Mouse (Mus musculus) lung, adult 18-20 months (tissue): ENCODE measurements around the gene Fbxl2.
"Not testable (repeated sequence)": the region's sequence is repeated elsewhere in the genome, so short reads cannot be mapped to it uniquely, and the experiment has no call there.

Experiments
- DNase-seq, 2 experiments: peaks; one replicate each; pipeline ENCODE4 v3.0.0; 2022; ENCODE audit warnings: mixed read lengths in 2 of 2

Fbxl2 gene

GRCm38 (mm10) chr9:114046028-114046427 is at the start of gene Fbxl2:
Fbxl2 (minus strand) TSS chr9:114046191.
- DNase-seq: no peak

DNA sequence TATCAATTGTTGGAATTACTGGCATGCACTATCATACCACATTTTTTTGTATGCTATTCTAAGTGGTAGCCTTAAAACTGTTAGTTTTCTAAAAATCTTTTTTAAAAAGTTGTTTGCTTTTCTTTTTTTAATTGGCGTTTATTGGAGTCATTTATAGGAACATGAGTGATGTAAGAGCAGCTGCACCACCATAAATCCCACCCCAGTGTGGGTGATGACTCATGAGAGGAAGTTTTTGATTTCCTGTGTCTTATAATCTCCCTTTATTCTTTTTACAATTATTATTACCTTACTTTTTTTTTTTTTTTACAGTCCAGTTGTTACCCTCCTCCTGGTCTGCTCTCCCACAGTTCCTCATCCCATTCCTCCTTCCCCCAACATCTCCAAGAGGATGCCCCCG is 48.9 kb upstream of the Fbxl2 start:
- DNase-seq: no peak

DNA sequence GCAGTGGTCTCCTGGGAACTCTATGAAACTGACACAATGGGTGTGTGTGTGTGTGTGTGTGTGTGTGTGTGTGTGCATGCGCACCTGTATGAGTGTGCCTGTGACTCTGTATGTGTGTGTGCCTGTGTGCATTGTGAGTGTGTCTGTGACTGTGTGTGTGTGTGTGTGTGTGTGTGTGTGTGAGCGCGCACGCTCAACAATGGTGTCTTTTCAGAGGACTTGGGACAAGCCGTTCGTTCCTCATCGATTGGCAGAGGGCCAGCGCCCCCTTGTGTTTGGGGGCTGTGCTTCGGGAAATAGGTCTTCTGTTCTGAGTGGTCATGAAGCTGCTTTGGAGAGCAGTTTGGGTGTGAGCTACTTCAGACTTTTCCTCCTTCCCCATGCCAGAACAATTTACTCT is 46.2 kb upstream of the Fbxl2 start:
- not testable (repeated sequence) for DNase-seq

GRCm38 (mm10) chr9:114088885-114089284 is 42.9 kb upstream of the Fbxl2 start:
- not testable (repeated sequence) for DNase-seq

DNA sequence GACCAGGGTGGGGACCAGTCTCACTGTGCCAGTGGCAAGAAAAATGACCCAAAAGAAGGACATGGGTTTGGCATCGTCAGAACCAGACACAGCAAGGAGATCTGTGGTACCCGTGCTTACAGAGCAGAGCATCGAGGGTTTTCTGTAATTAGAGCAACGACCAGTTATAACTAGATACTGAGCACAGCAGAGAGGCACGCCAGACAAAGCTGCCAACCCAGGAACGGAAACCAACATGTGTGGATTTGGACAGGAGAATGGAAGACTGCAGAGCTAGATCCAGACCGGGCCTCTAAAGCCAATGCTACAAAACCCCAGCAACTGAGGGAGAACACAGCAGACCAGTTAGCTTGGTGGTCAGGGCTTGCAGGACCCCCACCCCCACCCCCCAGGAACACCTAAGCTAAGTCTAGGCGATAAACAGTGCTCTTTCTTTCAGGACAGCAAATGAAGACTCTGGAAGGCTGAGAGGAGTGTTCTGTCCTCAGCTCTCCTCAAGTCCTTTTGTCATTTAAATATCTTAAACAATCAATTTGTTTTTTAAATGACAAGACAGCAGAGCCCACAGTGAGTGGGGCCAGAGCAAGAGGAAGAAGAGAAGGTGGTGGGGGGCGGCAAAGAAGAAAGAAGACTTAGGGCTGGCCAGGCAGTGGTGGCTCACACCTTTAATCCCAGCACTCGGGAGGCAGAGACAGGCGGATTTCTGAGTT is 41.3 kb upstream of the Fbxl2 start:
- no peak for DNase-seq

DNA sequence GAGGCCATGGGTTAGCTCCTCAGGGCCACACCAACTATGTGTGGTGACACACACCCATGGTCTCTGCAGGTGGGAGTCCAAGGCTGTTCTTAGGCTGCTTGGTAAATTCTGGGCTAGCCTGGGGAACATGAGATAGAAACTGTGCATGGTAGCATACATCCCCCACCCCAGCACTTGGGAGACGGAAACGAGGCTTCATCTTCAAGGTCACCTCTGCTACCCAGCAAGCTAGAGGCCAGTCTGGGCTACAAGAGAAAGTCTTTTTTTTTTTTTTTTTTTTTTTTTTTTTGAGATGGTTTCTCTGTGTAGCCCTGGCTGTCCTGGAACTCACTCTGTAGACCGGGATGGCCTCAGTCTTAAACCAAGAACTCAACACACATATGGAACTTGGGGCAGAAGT is 40.4 kb upstream of the Fbxl2 start:
- DNase-seq: no peak

DNA sequence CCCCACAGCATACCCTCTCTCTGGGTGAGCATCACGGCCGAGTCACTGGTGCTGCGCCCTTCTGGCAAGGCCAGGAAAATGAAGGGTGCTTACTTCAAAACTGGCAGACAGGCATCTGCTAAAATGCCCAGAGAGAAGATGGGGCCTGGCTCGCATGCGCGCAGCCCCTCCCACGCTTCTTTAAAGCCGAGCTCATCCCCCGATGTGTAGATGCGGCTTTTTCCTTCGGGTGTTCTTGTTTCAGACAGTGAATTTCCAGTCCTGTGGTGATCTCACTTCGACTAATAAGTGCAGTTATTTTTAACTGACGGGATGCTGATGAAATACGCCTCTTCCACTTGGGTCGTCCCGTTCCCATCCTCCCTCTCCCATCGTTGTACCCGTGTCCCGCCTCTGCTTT is 27.7 kb upstream of the Fbxl2 start:
- no peak for DNase-seq

DNA sequence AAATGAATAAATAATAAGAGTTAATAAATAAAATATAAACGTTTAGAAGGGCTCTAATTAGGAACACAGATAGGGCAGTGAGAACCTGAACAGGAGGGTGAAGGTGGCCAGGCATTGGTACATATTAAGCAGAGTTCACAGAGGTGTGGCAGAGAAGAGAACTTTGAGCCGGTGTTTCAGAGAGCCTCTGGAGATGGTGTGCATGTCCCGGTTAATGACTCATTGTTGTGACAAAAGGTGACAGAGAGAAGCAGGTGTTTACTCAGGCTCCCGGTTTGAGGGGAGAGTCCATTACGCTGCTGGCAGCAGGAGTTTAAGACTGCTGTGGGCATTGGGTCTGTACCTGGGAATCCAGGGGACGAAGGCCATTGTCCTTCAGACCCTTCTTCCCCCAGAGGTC is 23.4 kb upstream of the Fbxl2 start:
- no peak for DNase-seq

DNA sequence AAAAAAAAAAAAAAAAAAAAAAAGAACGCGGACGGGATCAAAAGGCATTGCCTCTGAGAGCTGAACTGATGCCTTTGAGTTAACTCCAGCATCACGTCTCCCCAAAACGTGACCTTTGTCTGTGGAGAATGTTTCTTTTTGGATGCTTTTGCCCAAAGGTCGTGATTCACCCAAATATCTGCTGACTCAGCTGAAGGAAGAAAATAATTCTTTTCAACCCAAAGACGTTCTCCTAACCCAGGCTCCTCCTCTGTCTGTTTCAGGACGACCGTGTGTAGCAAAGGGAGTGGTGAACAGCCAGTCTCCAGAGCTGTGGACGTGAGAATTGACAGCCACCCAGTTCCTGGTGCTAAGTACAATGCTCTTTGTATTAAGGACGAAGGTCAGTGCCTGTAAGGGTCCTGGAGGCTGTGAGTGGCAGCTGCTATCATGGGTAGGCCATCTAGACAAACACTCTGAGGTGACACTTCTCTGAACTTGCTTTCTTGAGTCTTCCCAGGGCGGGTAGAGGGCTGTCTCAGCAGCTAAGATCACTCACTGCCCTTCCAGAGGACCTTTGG is 22.6 kb upstream of the Fbxl2 start:
- DNase-seq: no peak

GRCm38 (mm10) chr9:114057090-114057796 is 11.3 kb upstream of the Fbxl2 start, which contains the start of gene Susd5:
Susd5 (plus strand) TSS chr9:114057140.
- DNase-seq: no peak

GRCm38 (mm10) chr9:114052866-114053265 is 6.9 kb upstream of the Fbxl2 start:
- no peak for DNase-seq

DNA sequence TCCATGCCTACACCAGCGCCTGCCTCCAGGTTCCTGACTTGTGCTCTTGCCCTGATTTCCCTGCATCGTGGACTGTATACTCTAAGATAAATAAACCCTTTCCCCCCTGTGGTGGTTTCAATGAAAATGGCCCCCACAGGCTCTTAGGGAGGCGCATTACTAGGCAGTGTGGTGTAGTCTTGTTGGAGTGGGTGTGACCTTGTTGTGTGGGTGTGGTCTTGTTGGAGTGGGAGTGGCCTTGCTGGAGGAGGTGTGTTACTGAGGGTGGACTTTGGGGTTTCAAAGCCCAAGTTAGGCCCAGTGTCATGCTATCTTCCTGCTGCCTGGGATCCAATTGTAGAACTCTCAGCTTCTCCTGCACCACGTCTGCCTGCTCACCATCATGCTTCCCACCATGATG is 6.0 kb upstream of the Fbxl2 start:
- DNase-seq: no peak

GRCm38 (mm10) chr9:114050778-114051177 is 4.8 kb upstream of the Fbxl2 start:
- DNase-seq: no peak

DNA sequence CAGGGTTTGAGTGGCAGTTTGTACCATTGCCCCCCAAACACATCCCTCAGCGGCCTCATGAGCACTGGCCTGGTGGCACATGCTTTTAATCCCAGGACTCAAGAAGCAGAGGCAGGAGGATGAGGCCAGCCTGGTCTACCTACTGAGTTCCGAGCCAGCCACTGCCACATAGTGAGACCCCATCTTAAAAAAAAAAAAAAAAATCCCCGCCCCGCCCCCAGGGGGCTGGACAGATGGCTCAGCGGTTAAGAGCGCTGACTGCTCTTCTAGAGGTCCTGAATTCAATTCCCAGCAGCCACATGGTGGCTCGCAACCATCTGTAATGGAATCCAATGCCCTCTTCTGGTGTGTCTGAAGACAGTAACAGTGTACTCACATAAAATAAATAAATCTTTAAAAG is 4.1 kb upstream of the Fbxl2 start:
- DNase-seq: no peak

DNA sequence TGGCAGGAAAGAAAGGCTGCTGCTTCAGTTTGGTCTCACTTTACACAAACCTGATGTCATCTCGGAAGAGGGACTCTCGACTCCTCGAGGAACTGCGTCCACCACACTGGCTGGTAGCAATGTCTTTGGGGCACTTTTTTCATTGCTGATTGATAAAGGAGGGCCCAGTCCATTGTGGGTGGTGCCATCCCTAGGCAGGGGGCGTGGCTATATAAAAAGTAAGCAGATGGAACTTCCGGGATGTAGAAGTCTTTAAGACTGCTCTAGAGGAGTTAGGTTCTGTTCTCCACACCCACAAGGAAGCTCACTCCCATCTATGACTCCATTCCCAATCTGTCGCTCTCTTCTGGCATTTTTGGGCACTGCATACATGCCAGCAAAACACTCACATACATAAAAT is 685 bp upstream of the Fbxl2 start:
- DNase-seq: no peak

DNA sequence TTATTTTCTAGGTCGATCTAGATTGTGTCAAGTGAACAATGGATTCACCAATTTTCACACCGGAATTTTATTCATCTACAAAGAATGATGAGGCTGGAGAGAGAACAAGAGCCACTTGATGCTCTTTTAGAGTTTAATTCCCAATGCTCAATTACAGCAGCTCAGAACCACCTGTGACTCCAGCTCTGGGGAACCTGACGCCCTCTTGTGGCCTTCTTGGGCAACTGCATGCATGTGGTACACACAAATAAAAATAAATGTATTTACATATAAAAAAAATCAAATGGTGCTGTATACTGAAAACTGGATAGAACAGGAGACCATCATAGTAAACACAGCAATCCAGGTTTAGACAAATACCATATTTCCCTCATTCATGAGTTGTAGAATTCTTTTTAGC is 1.5 kb downstream of the Fbxl2 start:
- DNase-seq: no peak

- no peak for DNase-seq
Observed at GRCm38 (mm10) chr9:114042490-114042889, 3.5 kb downstream of the Fbxl2 start.

DNA sequence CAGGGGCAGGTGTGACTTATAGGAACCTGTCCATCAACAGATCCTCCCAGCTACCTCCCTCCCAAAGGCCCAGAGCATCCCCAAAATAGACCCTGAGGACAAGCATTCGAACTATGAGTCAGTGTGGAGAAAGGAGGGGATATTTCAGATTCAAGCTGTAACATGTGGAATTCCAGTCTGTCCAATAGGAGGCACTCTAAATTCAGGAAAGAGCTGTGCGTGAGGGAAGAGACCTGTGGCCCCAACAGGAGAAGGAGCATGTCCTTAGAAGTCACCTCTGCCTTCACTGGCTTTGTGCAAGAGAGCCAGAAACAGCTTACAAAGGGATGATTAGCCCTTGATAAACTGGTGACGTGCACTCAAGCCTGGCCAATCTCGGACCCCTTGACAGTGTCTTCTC is 5.0 kb downstream of the Fbxl2 start:
- no peak for DNase-seq

DNA sequence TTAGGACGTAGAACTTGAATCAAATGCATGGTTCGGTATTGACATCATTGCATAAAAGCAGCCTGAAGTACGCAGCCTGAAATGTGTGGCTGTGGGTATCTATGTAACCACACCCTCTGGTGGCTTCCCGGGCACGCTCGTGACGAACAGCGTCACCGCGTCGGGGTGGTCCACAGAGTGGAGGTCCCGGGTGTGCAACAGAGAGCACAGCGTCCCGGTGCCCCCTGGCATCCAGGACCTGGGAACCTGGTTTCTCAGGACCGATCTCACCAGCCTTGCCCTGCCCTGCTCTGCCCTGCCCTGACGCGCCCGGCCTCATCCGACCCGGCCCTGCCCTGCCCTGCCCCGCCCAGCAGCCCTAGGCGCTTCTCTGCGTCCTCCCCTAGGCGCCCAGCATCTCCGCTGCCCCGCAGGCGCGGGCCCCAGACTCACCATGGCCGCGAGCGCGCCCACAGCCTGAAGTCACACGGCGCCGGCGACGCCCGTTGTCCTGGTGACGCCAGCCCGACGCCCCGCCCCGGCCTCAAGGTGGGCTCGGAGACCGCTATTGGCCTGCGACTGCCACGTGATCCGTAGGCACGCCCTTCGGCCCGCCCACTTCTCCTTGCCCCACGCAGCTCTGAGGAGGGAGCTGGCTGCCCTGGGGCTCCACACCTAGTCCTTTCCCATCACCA is 19.6 kb downstream of the Fbxl2 start:
- peak; percentile 73 to 80 for DNase-seq

- no peak for DNase-seq
Observed at GRCm38 (mm10) chr9:114025846-114026245, 20.1 kb downstream of the Fbxl2 start.

- DNase-seq: no peak
Observed at GRCm38 (mm10) chr9:114025182-114025581, 20.8 kb downstream of the Fbxl2 start.

- DNase-seq: no peak
Observed at GRCm38 (mm10) chr9:114022141-114022540, 23.9 kb downstream of the Fbxl2 start.

DNA sequence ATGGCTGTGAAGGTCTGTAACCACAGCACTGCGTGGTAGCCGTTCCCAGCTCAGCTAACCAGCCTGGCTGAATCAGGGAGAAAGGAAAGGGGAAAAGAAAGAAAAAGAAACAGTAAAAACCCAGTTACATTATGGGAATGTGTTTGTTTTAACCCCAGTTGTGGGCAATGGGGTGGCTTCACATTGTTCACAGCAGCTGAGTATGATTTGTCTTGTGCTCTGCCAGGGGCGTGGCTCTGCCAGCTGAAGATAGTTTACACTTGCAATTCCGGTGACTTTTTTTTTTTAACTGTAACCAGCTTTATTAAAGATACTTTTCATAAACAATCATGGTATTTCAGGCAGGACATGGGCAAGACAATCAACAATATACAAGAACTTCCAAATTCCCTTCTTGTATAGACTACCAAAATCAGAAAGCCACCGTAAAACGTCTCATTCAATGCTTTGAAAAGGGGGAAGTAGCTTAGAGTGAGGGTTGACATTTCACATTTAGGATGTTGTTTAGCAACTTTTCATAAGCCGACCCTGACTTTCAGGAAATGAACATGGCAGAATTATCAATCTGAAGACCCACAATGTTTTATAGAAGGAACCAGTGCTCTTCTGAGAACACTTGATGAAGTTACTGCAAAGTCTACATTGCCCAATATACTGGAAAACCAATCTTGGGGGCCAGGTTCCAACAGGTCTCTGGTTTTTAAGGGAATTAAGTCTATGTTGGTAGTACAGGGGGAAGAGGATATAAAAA is 26.8 kb downstream of the Fbxl2 start:
- DNase-seq: no peak
